Mouse (Mus musculus): ENCODE results near the gene Btbd35f17. TPM values are rescaled to one million over a fixed set of nuclear protein-coding genes. Genes with fewer than 3 reads are reported as not detected.
"Not testable (repeated sequence)": the region's sequence is repeated elsewhere in the genome, so short reads cannot be mapped to it uniquely, and the experiment has no call there.

The Btbd35f17 gene
- total RNA-seq (2021), result not detected
- long read RNA-seq, experiment 1, result 0 reads
- long read RNA-seq, experiment 2, result 0 reads

- not testable (repeated sequence) for DNase-seq
Observed at GRCm38 (mm10) chrX:4370336-4370735, at the start of gene Btbd35f17. Gene Btbd35f17 (plus strand): TSS chrX:4370636.

Other genes with a start within 250 kb of the Btbd35f17 start
- not detected for gene Btbd35f28, start 174.1 kb upstream of the Btbd35f17 start, total RNA-seq (2021)
- not detected for gene Btbd35f20, start 79.4 kb upstream of the Btbd35f17 start, total RNA-seq (2021)